Mouse (Mus musculus) brain, embryonic 14.5 days (tissue): ENCODE results near the gene Scamp4.

Experiments used
- CTCF ChIP-seq: fragments of 200-500 bp; IDR thresholded peaks from 2 replicates; pipeline ENCODE4 v1.5.1; 2012; ENCODE audit warnings: inconsistent platforms, mild to moderate bottlenecking, moderate library complexity, borderline replicate concordance; ENCODE audit not compliant: insufficient read depth, insufficient read length; ENCODE audit errors: extremely low read depth
- POLR2A ChIP-seq: fragments of 200-500 bp; IDR thresholded peaks from 2 replicates; pipeline ENCODE4 v1.6.1; 2012; ENCODE audit warnings: mild to moderate bottlenecking, inconsistent platforms, borderline replicate concordance; ENCODE audit not compliant: poor library complexity, insufficient read depth, insufficient read length, severe bottlenecking; ENCODE audit errors: extremely low read depth

DNA sequence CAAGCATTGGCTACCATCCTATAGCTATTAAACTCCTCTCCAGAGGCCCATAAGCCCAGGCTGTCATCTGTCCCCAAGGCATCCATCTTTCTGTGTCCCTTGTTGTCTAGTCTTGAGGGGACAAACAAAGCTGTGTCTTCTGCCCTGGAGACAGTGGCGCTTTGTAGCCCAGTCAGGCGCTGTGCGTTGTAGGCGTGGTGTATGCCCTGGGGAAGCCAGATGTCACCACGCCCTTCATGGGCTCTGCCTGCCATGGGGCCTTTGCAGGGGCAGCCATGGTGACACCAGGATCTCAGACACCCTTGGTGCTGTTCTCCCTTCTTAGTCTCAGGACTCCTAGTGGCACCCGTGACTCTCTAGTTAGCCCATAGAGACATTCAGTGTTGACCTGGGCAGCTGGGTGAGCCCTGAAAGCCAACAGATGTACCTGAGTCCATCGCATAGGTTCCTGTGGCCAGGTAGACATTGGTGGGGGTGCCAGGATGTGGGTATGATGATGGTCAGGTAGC, 1.4 kb downstream of the Scamp4 start:
- TF ChIP-seq CTCF: no peak
- TF ChIP-seq POLR2A: no peak
